Mouse (Mus musculus) kidney, embryonic 14.5 days (tissue): ENCODE data around the gene Snai1. TPM values are rescaled to one million over a fixed set of nuclear protein-coding genes. Genes with fewer than 3 reads are reported as not detected.

ENCODE experiments used
- ATAC-seq: fragments of 200-750 bp; cut with Nextera tagmentation; 2 replicates; pipeline ENCODE4 v1.8.0; 2017; ENCODE audit warnings: moderate number of reproducible peaks, mild to moderate bottlenecking, moderate TSS enrichment, moderate library complexity; ENCODE audit not compliant: low FRiP score, low TSS enrichment
- H3K27ac ChIP-seq: fragments of 300-500 bp; sonication (generic); 2 replicates; pipeline ENCODE4 v1.5.1; 2014; ENCODE audit warnings: low read depth, mild to moderate bottlenecking, low read length, moderate library complexity, mixed read lengths
- H3K27me3 ChIP-seq: fragments of 300-500 bp; sonication (generic); 2 replicates; pipeline ENCODE4 v1.6.1; 2014; ENCODE audit warnings: mild to moderate bottlenecking, low read length; ENCODE audit not compliant: control insufficient read depth, insufficient read depth
- H3K36me3 ChIP-seq: fragments of 300-500 bp; sonication (generic); 2 replicates; pipeline ENCODE4 v1.6.1; 2014; ENCODE audit warnings: low read length, mixed read lengths; ENCODE audit not compliant: control insufficient read depth, insufficient read depth
- H3K4me1 ChIP-seq: fragments of 300-500 bp; sonication (generic); 2 replicates; pipeline ENCODE4 v1.6.1; 2014; ENCODE audit warnings: low read length, mixed read lengths; ENCODE audit not compliant: control insufficient read depth, insufficient read depth
- H3K4me2 ChIP-seq: fragments of 300-500 bp; sonication (generic); replicated peaks from 2 replicates; pipeline ENCODE4 v1.6.1; 2014; ENCODE audit warnings: low read depth, mild to moderate bottlenecking, low read length
- H3K4me3 ChIP-seq: fragments of 300-500 bp; sonication (generic); 2 replicates; pipeline ENCODE4 v1.5.1; 2014; ENCODE audit warnings: mild to moderate bottlenecking, low read length
- H3K9ac ChIP-seq: fragments of 300-500 bp; sonication (generic); 2 replicates; pipeline ENCODE4 v1.6.1; 2014; ENCODE audit warnings: low read depth, mild to moderate bottlenecking, low read length, moderate library complexity
- H3K9me3 ChIP-seq: fragments of 300-500 bp; sonication (generic); 2 replicates; pipeline ENCODE4 v1.6.1; 2016; ENCODE audit warnings: low read length; ENCODE audit not compliant: control insufficient read depth
- WGBS: fragments of 180-500 bp; shearing (Covaris S2); extraction: QIAGEN DNeasy Blood & Tissue Kit; methylation state at CpG from one replicate; pipeline ENCODE4 v1.1.7; 2014; 5-methylcytosine and 5-hydroxymethylcytosine counted together
- polyA plus RNA-seq: library from polyadenylated mRNA; unstranded; fragments of >200 nt; fragmentation: Nextera tagmentation; extraction: Ambion mirVana; gene quantifications from 2 replicates; pipeline ENCODE4 v1.2.1, GENCODE M21; 2014

Gene Snai1
- polyA plus RNA-seq, 1 experiment from 2014 or later: 40.4 TPM

DNA sequence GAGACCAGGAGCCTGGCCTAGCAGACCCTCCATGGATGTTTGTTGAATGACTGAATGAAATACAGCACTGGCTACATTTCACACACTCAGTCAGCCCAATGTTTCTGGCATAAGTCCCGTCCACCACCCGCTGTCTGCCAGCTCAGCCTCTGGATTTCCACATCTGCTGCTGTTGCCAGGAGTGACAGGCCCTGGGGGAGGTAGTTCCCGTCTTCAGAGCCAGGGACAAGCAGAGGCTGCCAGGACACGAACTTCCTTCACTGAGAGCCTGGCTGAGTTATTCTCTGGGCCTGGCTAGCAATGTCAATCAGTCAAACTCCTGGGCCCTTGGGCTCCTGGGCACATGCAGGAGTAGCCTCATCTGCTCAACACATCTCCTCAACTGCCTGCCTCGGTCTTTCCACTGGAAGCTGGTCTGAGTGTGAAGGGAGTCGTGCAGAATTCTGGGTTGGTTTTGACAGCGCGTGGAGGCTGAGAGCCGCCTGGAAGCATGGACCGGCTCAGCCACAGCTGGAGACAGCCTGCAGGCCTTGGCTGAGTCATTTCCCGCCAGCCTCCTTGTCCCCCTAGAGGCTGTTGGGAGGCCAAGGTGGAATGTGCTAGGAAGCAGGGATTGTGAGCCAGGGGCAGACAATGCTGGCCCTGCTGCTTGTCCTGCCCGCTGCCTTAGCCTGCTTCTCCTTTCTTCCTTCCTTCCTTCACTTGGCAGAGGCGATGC, 32.1 kb downstream of the Snai1 start:
- Histone ChIP-seq H3K27ac (peak overlapping the region; percentile 42; the same call in 1 of the 2 replicates), H3K27me3 (no peaks in the 10 kb centered on the region), H3K9me3 (no peaks in the 10 kb centered on the region), H3K9ac (no peak overlapping the region), H3K4me2 (no peak overlapping the region), H3K4me1 (peaks cover 13% of the 10 kb centered on the region), H3K36me3 (no peaks in the 10 kb centered on the region), H3K4me3 (no peak overlapping the region)
- 66% methylated on average over 13 of the region's 13 CpGs for WGBS
- ATAC-seq: no peak

DNA sequence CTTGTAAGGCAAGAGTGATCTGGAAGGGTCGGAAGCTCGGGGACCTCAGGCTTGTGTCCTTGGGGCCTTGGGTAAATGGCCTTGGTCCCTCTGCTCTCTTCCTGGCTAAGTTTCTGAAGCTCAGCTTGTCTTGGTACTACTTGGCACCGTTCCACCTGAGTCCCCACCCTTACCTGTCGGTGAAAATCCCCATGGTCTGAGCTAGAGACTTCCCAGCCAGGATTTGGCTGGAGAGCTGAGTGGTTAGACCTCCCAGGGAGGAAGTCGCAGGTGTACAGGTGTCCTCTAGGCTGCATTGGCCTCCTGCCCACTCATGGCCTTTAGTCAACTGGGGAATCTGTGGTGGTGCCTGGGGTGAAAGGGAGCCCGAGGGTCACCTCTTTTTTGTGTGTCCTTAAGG, 32.8 kb downstream of the Snai1 start:
- H3K27ac ChIP-seq: no peak overlapping the region
- peaks cover 8% of the 10 kb centered on the region for H3K4me1 ChIP-seq
- no peaks in the 10 kb centered on the region for H3K36me3 ChIP-seq
- no peak overlapping the region for H3K9ac ChIP-seq
- H3K27me3 ChIP-seq: no peaks in the 10 kb centered on the region
- no peaks in the 10 kb centered on the region for H3K9me3 ChIP-seq
- no peak for ATAC-seq
- no peak overlapping the region for H3K4me2 ChIP-seq
- no peak overlapping the region for H3K4me3 ChIP-seq
- 86% methylated on average over 6 of the region's 6 CpGs for WGBS

DNA sequence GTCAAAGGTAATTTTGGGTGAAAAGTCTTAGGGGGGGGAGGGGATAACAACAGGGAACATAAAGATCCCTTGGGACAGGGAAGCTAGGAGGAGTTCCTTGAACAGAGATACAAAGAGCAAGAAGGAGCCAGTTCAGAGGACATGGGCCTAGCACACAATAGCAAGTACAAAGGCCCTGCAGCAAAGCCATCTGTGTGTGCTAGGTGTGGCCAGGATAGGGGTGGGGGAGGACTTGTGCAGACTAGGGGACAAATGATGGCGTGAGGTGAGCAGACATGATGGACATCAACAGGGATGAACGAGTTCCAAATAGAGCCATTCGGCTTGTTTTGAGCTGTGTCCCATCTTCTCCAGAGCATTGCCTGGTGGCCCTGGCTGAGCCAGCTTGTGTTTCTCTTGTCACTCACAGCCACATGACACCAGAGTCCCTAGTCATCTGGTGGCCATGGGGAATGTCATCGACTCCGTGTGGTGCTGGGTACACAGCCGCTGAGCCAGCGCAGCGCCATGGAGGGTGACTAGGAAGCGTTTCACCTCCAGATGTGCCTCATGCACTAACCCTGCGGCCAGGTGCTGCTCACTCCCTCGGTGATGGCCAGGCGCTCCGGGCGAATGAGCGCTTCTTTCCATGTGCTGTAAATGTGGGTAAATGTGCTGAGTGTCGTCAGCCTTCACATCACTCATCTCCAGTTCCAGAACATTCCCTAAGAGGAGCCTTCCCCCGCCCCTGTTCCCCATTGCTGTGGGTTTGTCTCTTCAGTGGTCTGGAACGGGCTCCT, 33.6 kb downstream of the Snai1 start:
- Histone ChIP-seq H3K4me1 (peaks cover 7% of the 10 kb centered on the region; the same call in 1 of the 2 replicates), H3K4me3 (no peak overlapping the region), H3K9ac (no peak overlapping the region), H3K4me2 (no peak overlapping the region), H3K27ac (no peak overlapping the region), H3K9me3 (no peaks in the 10 kb centered on the region), H3K27me3 (no peaks in the 10 kb centered on the region), H3K36me3 (no peaks in the 10 kb centered on the region)
- 76% methylated on average over 18 of the region's 18 CpGs for WGBS
- ATAC-seq: no peak

- H3K27me3 ChIP-seq: no peaks in the 10 kb centered on the region
- ATAC-seq: no peak
- H3K27ac ChIP-seq: no peak overlapping the region
- H3K36me3 ChIP-seq: no peaks in the 10 kb centered on the region
- H3K4me2 ChIP-seq: no peak overlapping the region
- peaks cover 11% of the 10 kb centered on the region; the same call in 1 of the 2 replicates for H3K4me1 ChIP-seq
- H3K9me3 ChIP-seq: no peaks in the 10 kb centered on the region
- 60% methylated on average over 9 of the region's 9 CpGs for WGBS
- no peak overlapping the region for H3K4me3 ChIP-seq
- H3K9ac ChIP-seq: no peak overlapping the region
Observed at GRCm38 (mm10) chr2:167574814-167575213, 36.8 kb downstream of the Snai1 start.

DNA sequence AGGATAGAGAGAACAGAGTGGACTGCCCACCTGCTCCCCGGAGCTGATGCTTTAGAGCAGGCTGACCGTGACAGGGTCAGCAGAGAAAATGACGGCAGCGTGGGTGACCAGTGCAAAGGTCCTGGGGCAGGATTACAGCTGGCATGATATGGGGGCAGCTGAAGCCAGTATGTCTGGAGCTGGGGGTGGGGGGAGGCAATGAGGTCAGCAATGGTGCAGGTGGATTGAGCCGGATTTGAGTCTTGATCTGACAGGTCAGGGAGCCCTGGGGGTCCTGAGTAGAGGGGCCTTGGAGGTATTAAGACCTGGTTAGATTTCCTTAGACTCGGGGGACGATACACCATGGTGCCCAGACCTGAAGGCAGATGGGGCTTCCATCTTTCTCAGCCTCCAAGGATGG, 37.6 kb downstream of the Snai1 start:
- no peaks in the 10 kb centered on the region for H3K27me3 ChIP-seq
- no peak overlapping the region for H3K9ac ChIP-seq
- H3K4me3 ChIP-seq: no peak overlapping the region
- H3K36me3 ChIP-seq: no peaks in the 10 kb centered on the region
- no peak overlapping the region for H3K27ac ChIP-seq
- H3K4me2 ChIP-seq: no peak overlapping the region
- H3K4me1 ChIP-seq: peaks cover 4% of the 10 kb centered on the region; the same call in 1 of the 2 replicates
- ATAC-seq: no peak
- 72% methylated on average over 7 of the region's 7 CpGs for WGBS
- no peaks in the 10 kb centered on the region for H3K9me3 ChIP-seq

- ATAC-seq: no peak
- Histone ChIP-seq H3K36me3 (no peaks in the 10 kb centered on the region), H3K27ac (no peak overlapping the region), H3K4me3 (no peak overlapping the region), H3K9ac (no peak overlapping the region), H3K9me3 (no peaks in the 10 kb centered on the region), H3K4me1 (peaks cover 3% of the 10 kb centered on the region; the same call in 1 of the 2 replicates), H3K27me3 (no peaks in the 10 kb centered on the region), H3K4me2 (no peak overlapping the region)
- WGBS: 62% methylated on average over 8 of the region's 8 CpGs
Observed at GRCm38 (mm10) chr2:167576121-167576620, 38.2 kb downstream of the Snai1 start.

DNA sequence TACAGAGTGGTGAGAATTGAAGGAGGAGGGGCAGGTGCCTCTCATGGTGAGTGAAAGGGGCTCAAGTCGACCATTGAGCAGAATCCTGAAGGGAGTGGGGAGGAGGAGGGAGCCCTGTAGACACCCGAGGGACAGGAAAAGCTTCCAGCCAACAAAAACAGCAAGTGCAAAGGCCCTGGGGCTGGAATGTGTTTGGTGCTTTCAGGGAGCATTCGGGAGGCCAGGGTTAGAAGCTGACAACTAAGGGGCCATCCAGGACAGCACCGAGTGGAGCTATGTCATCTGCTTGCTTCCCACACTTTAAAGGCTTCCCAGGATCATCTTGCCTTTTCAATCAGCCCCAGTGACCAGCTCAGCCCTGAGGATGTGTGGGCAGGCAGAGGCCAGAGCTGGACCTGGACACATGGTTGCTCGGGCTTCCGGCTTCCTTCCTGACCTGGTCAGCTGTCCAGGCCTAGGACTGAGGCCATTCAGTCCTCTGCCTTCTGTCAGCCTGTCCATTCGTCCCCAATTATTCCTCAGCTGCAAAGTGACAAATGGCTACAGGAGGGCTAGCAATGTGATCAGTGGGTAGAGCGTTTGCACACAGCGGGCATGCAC, 39.3 kb downstream of the Snai1 start:
- H3K9me3 ChIP-seq: no peaks in the 10 kb centered on the region
- no peak overlapping the region for H3K4me3 ChIP-seq
- 0 out of 2 replicates have a peak overlapping the region, but pooled peaks have one; percentile 11 for H3K27ac ChIP-seq
- no peak overlapping the region for H3K9ac ChIP-seq
- ATAC-seq: no peak
- H3K27me3 ChIP-seq: no peaks in the 10 kb centered on the region
- H3K4me2 ChIP-seq: no peak overlapping the region
- peaks cover 7% of the 10 kb centered on the region; the same call in 1 of the 2 replicates for H3K4me1 ChIP-seq
- H3K36me3 ChIP-seq: no peaks in the 10 kb centered on the region
- WGBS: 45% methylated on average over 9 of the region's 9 CpGs

GRCm38 (mm10) chr2:167578521-167578920, 40.5 kb downstream of the Snai1 start:
- Histone ChIP-seq H3K27me3 (no peaks in the 10 kb centered on the region), H3K4me1 (peaks cover 18% of the 10 kb centered on the region), H3K4me2 (no peak overlapping the region), H3K9ac (no peak overlapping the region), H3K4me3 (no peak overlapping the region), H3K27ac (no peak overlapping the region), H3K9me3 (no peaks in the 10 kb centered on the region), H3K36me3 (no peaks in the 10 kb centered on the region)
- WGBS: 54% methylated on average over 5 of the region's 5 CpGs
- ATAC-seq: no peak
